Mouse (Mus musculus): ENCODE data around the gene Sfxn2. TPM values are rescaled to one million over a fixed set of nuclear protein-coding genes. Genes with fewer than 3 reads are reported as not detected.

Gene Sfxn2
- polyA plus RNA-seq, 1 experiment from 2014 or later: 5.2 TPM

DNA sequence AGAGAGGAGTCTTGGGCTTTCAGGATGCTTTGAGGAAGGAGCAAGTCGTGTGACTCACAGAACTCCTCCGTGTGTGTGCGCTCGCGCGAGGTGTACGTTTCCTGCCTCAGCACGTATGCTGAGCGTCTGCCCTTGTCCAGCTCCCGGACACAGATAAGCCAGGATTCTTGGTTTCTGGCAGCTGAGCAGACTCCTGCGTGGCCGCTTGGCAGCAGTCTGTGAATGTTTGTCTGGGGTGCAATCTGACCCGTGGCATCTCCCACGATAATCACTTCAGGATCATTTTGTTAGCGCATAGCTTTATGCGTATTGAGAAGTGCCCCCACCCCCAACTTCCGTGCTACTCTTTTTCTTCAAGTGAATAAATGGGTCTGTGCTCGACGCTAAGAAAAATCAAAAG, 45.8 kb downstream of the Sfxn2 start:
- ATAC-seq: no peak
- no peaks in the 10 kb centered on the region for H3K4me1 ChIP-seq (replicated peaks; ENCODE audit: control insufficient read depth, insufficient read depth, low read length)
- 67% methylated on average over 19 of the region's 19 CpGs for WGBS

DNA sequence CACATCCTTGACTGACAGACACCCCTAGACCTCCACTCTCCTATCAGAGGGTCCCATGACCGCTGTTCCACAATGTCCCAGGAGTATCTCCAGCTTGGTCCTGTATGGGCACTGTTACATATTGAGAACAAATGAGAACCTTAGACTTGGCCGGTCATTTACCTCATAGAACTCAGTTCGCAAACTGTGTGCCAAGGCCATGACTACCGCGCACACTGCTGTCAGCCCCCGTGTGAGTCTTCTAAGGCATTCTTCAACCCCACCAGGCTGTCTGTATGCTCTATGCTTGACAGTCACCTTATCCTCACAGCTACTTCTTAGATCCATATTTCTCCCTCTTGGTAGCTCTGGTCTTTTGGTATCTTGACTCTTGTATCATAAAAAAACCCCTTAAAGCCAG, 46.4 kb downstream of the Sfxn2 start:
- Histone ChIP-seq H3K27ac (ENCODE audit: low read depth, low read length) (no peak overlapping the region), H3K4me2 (replicated peaks; ENCODE audit: low read depth) (no peak overlapping the region), H3K4me1 (replicated peaks; ENCODE audit: control insufficient read depth, insufficient read depth, low read length) (no peaks in the 10 kb centered on the region), H3K9me3 (ENCODE audit: control insufficient read depth) (no peaks in the 10 kb centered on the region), H3K27me3 (replicated peaks; ENCODE audit: control insufficient read depth, insufficient read depth, low read length) (no peaks in the 10 kb centered on the region), H3K4me3 (ENCODE audit: low read depth, low read length) (no peak overlapping the region), H3K9ac (ENCODE audit: low read depth, low read length) (no peak overlapping the region), H3K36me3 (ENCODE audit: control insufficient read depth, insufficient read depth) (peaks cover 10% of the 10 kb centered on the region; the same call in 1 of the 2 replicates)
- TF ChIP-seq CTCF (IDR thresholded peaks at IDR 0.05; ENCODE audit: low read depth): no peak
- ATAC-seq: no peak
- 89% methylated on average over 6 of the region's 6 CpGs for WGBS

More for the DNA sequence above, 45.8 kb downstream of the Sfxn2 start:
- Histone ChIP-seq H3K4me3 (ENCODE audit: low read depth, low read length) (no peak overlapping the region), H3K27me3 (replicated peaks; ENCODE audit: control insufficient read depth, insufficient read depth, low read length) (no peaks in the 10 kb centered on the region), H3K36me3 (ENCODE audit: control insufficient read depth, insufficient read depth) (peaks cover 14% of the 10 kb centered on the region; the same call in 1 of the 2 replicates), H3K9ac (ENCODE audit: low read depth, low read length) (no peak overlapping the region), H3K27ac (ENCODE audit: low read depth, low read length) (no peak overlapping the region), H3K9me3 (ENCODE audit: control insufficient read depth) (no peaks in the 10 kb centered on the region), H3K4me2 (replicated peaks; ENCODE audit: low read depth) (no peak overlapping the region)
- no peak for TF ChIP-seq CTCF (IDR thresholded peaks at IDR 0.05; ENCODE audit: low read depth)

DNA sequence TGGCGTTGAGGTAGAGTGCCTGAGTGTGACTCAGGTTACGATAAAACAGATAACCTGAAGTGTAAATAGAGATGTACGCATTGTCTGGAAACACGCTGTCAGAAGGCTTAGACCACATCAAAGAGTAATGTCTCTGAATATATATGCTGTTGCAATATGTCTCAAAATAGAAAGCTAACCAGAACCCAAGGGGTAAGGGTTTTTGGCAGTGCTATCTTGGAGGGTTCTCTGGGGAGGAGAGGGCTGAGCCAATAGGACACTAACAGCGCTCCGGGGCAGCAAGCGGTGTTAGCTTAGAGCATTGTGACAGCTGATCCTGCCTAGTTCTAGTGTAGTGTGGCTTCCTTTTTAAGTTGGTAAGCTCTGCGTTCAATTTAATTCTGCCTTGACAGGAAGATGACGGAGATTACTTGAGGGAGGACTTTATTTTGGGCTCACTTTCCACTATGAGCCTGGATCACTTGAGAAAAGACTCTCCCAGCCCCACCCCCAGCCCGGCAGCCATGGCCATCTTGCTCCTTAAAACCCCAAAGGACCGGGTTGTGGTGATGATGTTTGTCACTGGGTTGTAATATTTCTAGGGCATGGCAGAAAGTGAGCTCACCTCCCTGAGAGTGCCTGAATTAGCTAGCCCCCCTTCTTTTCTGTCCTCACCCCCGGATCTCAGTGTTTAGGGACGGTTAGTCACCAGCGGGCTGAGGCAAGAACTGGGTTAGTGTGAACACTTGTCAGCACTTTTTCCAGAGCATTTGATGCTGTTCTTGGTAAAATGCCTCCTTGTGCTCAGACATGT, 47.0 kb downstream of the Sfxn2 start:
- Histone ChIP-seq H3K9me3 (ENCODE audit: control insufficient read depth) (no peaks in the 10 kb centered on the region), H3K4me2 (replicated peaks; ENCODE audit: low read depth) (no peak overlapping the region), H3K4me3 (ENCODE audit: low read depth, low read length) (no peak overlapping the region), H3K27me3 (replicated peaks; ENCODE audit: control insufficient read depth, insufficient read depth, low read length) (no peaks in the 10 kb centered on the region), H3K9ac (ENCODE audit: low read depth, low read length) (no peak overlapping the region; the same call in 1 of the 2 replicates), H3K4me1 (replicated peaks; ENCODE audit: control insufficient read depth, insufficient read depth, low read length) (no peaks in the 10 kb centered on the region), H3K36me3 (ENCODE audit: control insufficient read depth, insufficient read depth) (peaks cover 4% of the 10 kb centered on the region; the same call in 1 of the 2 replicates), H3K27ac (ENCODE audit: low read depth, low read length) (no peak overlapping the region)
- no peak for TF ChIP-seq CTCF (IDR thresholded peaks at IDR 0.05; ENCODE audit: low read depth)
- WGBS: 68% methylated on average over 14 of the region's 14 CpGs
- ATAC-seq: no peak

DNA sequence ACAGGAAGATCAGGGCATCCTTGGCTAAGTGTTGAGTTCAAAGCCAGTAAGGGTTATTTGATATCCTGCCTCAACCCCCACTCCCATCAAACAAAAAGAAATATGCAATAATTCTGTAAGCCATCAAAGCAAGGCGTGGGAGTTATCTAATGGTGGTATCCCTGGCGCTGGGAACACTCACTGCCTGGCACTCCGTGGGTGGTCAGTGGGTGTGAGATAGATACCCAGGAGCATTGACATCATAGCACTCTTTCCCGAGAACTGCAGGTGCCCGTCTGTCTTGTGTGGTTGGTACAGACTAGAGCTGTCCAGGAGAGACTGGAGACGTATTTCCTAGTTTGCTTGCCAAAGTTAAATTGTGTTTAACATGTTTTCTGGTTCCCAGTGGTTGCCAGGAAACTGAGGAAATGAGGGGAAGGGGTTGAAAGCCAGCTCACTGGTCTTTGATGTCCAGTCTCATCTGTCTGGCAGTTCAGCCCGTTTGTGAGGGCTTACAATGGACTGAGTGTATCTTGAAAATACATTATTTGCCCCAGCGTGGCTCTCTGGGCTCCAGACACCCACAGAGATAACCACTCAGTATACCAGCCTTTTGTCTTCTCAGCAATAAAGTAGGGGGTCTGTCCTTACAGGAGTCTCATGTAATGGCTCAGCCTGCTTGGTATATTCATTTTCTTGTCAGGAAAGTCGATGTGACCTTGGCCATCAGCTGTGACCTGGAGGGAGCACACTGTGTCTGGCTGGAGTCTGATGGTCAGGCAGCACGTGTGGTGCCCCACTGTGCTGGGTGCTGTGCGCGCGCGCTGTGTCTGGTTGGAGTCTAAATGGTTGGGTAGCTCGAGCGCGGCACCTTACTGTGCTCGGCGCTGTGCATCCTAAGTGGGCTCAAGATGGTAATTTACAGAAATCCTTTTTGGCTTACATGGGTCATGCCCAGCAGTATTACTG, 48.3 kb downstream of the Sfxn2 start:
- no peaks in the 10 kb centered on the region for H3K27me3 ChIP-seq (replicated peaks; ENCODE audit: control insufficient read depth, insufficient read depth, low read length)
- no peak for ATAC-seq
- no peak for TF ChIP-seq CTCF (IDR thresholded peaks at IDR 0.05; ENCODE audit: low read depth)
- no peak overlapping the region for H3K4me2 ChIP-seq (replicated peaks; ENCODE audit: low read depth)
- WGBS: 75% methylated on average over 19 of the region's 19 CpGs
- no peak overlapping the region for H3K27ac ChIP-seq (ENCODE audit: low read depth, low read length)
- H3K4me1 ChIP-seq (replicated peaks; ENCODE audit: control insufficient read depth, insufficient read depth, low read length): no peaks in the 10 kb centered on the region
- H3K9me3 ChIP-seq (ENCODE audit: control insufficient read depth): no peaks in the 10 kb centered on the region
- no peaks in the 10 kb centered on the region; the same call in 1 of the 2 replicates for H3K36me3 ChIP-seq (ENCODE audit: control insufficient read depth, insufficient read depth)
- no peak overlapping the region for H3K9ac ChIP-seq (ENCODE audit: low read depth, low read length)
- H3K4me3 ChIP-seq (ENCODE audit: low read depth, low read length): no peak overlapping the region

DNA sequence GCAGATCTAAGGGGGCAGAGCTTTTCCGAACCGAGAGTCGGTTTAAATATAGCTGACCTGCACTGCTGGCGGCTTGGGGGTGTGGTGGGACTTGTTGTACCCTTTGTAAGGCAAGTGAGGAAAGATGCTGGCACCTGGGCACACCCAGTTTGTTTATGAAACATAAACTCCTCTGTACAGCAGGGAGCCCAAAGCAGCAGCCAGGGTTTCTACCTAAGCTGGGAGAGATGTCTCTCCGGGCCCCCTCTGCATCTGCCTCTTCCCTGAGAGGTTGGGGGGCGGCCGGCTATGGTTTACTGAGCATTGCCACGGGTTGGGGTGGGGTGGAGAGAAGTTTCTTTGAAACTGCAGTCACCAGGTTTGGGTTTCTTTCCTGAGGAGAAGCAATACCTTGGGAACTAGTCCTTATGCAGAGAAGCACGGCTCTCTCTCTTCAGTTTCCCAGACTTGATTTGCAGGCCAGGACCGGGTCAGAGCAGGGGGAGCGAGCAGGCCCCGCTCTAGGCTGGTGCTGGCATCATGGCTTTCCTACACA, 49.6 kb downstream of the Sfxn2 start:
- no peak overlapping the region for H3K4me3 ChIP-seq (ENCODE audit: low read depth, low read length)
- H3K36me3 ChIP-seq (ENCODE audit: control insufficient read depth, insufficient read depth): no peaks in the 10 kb centered on the region; the same call in 1 of the 2 replicates
- peak overlapping the region; percentile 37; the same call in 1 of the 2 replicates for H3K4me2 ChIP-seq (replicated peaks; ENCODE audit: low read depth)
- H3K9ac ChIP-seq (ENCODE audit: low read depth, low read length): no peak overlapping the region
- 40% methylated on average over 12 of the region's 12 CpGs for WGBS
- no peaks in the 10 kb centered on the region for H3K4me1 ChIP-seq (replicated peaks; ENCODE audit: control insufficient read depth, insufficient read depth, low read length)
- H3K9me3 ChIP-seq (ENCODE audit: control insufficient read depth): no peaks in the 10 kb centered on the region
- no peak for TF ChIP-seq CTCF (IDR thresholded peaks at IDR 0.05; ENCODE audit: low read depth)
- H3K27me3 ChIP-seq (replicated peaks; ENCODE audit: control insufficient read depth, insufficient read depth, low read length): no peaks in the 10 kb centered on the region
- ATAC-seq: no peak
- H3K27ac ChIP-seq (ENCODE audit: low read depth, low read length): peak overlapping the region; percentile 28
